Mouse (Mus musculus): ENCODE results near the gene Fam227a.

Fam227a gene

GRCm38 (mm10) chr15:79609226-79609625 is 49.5 kb downstream of the Fam227a start:
- DNase-seq, result no peak

- no peak for DNase-seq
These were observed 50.5 kb downstream of the Fam227a start for GRCm38 (mm10) chr15:79608214-79608613.

- DNase-seq, result no peak
These were observed 51.0 kb downstream of the Fam227a start for GRCm38 (mm10) chr15:79607757-79608156.

- DNase-seq, result no peak
These were observed 52.6 kb downstream of the Fam227a start for GRCm38 (mm10) chr15:79606161-79606560.

- peak; percentile 33 for DNase-seq
These were observed 53.6 kb downstream of the Fam227a start, which contains the start of gene Dmc1 for GRCm38 (mm10) chr15:79604990-79605665. Gene Dmc1, minus strand, starts transcription at chr15:79605109.

GRCm38 (mm10) chr15:79600176-79600575 is 58.6 kb downstream of the Fam227a start:
- no peak for DNase-seq

GRCm38 (mm10) chr15:79598715-79599114 is 60.0 kb downstream of the Fam227a start:
- DNase-seq, result no peak

- no peak for DNase-seq
These were observed 77.2 kb downstream of the Fam227a start for GRCm38 (mm10) chr15:79581581-79581980.

GRCm38 (mm10) chr15:79577671-79578426 is 80.9 kb downstream of the Fam227a start:
- no peak for DNase-seq

GRCm38 (mm10) chr15:79576947-79577346 is 81.8 kb downstream of the Fam227a start:
- DNase-seq, result no peak

- DNase-seq, result no peak
These were observed 83.1 kb downstream of the Fam227a start for GRCm38 (mm10) chr15:79575543-79576222.

- peak; percentile 24 for DNase-seq
These were observed 96.3 kb downstream of the Fam227a start for GRCm38 (mm10) chr15:79562417-79562816.

- no peak for DNase-seq
These were observed 99.1 kb downstream of the Fam227a start for GRCm38 (mm10) chr15:79559649-79560048.

All from right cerebral cortex, postnatal 14 days (tissue).